Mouse (Mus musculus) C2C12 (cell line): ENCODE data around the gene Myo9a.

Experiments used
- CEBPB ChIP-seq: IDR thresholded peaks from one replicate; pipeline ENCODE4 v1.6.1; 2011; ENCODE audit warnings: low read depth, mild to moderate bottlenecking, control low read depth, moderate library complexity
- CTCF ChIP-seq: IDR thresholded peaks from one replicate; pipeline ENCODE4 v1.5.1; 2011; ENCODE audit not compliant: control insufficient read depth, insufficient read depth, insufficient read length
- MAX ChIP-seq: IDR thresholded peaks from one replicate; pipeline ENCODE4 v1.6.1; 2011; ENCODE audit warnings: mild to moderate bottlenecking, control low read depth
- MYOD1 ChIP-seq: IDR thresholded peaks from one replicate; pipeline ENCODE4 v1.6.1; 2011; ENCODE audit warnings: low read depth; ENCODE audit not compliant: control insufficient read depth, insufficient read length
- MYOG ChIP-seq: IDR thresholded peaks from one replicate; pipeline ENCODE4 v1.6.1; 2011; ENCODE audit not compliant: control insufficient read depth, insufficient read length; ENCODE audit errors: extremely low read depth
- USF1 ChIP-seq: IDR thresholded peaks from one replicate; pipeline ENCODE4 v1.6.1; 2011; ENCODE audit warnings: low read depth, mild to moderate bottlenecking, control low read depth, moderate library complexity

- TF ChIP-seq CTCF (no peak), MAX (no peak), CEBPB (no peak), USF1 (no peak), MYOG (no peak), MYOD1 (no peak)
These were observed 202.9 kb downstream of the Myo9a start for GRCm38 (mm10) chr9:59953556-59953955.
